Mouse (Mus musculus) ES-E14 (cell line): ENCODE data around the gene Elf1. TPM values are rescaled to one million over a fixed set of nuclear protein-coding genes. Genes with fewer than 3 reads are reported as not detected.
A peak's percentile ranks its signal among the peaks of the same experiment; 100 is the strongest.
"Not testable (repeated sequence)": the region's sequence is repeated elsewhere in the genome, so short reads cannot be mapped to it uniquely, and the experiment has no call there.

Experiments
- DNase-seq: peaks from one replicate; pipeline ENCODE4 v3.0.0-alpha.2; 2013; ENCODE audit warnings: low read depth, low spot score
- H3K27ac ChIP-seq: 2 replicates; pipeline ENCODE4 v1.5.1; 2012; ENCODE audit warnings: low read depth, mild to moderate bottlenecking, low read length, moderate library complexity, mixed read lengths; ENCODE audit not compliant: poor library complexity, insufficient read depth, severe bottlenecking
- H3K36me3 ChIP-seq: 2 replicates; pipeline ENCODE4 v1.6.1; 2012; ENCODE audit warnings: mild to moderate bottlenecking, low read length, moderate library complexity, mixed read lengths; ENCODE audit not compliant: control insufficient read depth, poor library complexity, insufficient read depth, severe bottlenecking
- H3K4me1 ChIP-seq, 2 experiments: fragments of 150-350 bp in 1 of 2; sonication (generic) in 1 of 2; 2 replicates each; pipeline ENCODE4 v1.6.1; 2012; ENCODE audit warnings: low read length in 2 of 2, mild to moderate bottlenecking in 1 of 2, mixed read lengths in 1 of 2; ENCODE audit not compliant: control insufficient read depth in 2 of 2, insufficient read depth in 2 of 2, poor library complexity in 1 of 2
- H3K4me3 ChIP-seq, 2 experiments: fragments of 150-350 bp in 1 of 2; sonication (generic) in 1 of 2; 2 replicates each; pipeline ENCODE4 v1.5.1; 2012; ENCODE audit warnings: low read length in 2 of 2, low read depth in 1 of 2, mild to moderate bottlenecking in 1 of 2, mixed read lengths in 1 of 2; ENCODE audit not compliant: insufficient read depth in 1 of 2, poor library complexity in 1 of 2, severe bottlenecking in 1 of 2
- H3K9ac ChIP-seq: 2 replicates; pipeline ENCODE4 v1.6.1; 2012; ENCODE audit warnings: low read depth, mild to moderate bottlenecking, low read length, mixed read lengths; ENCODE audit not compliant: poor library complexity, insufficient read depth, severe bottlenecking
- H3K9me3 ChIP-seq: fragments of 150-350 bp; sonication (generic); 2 replicates; pipeline ENCODE4 v1.6.1; 2012; ENCODE audit warnings: low read depth, mild to moderate bottlenecking, low read length; ENCODE audit not compliant: control insufficient read depth, insufficient read depth
- CHD2 ChIP-seq: IDR thresholded peaks from 2 replicates; pipeline ENCODE4 v1.6.1; 2014; ENCODE audit warnings: mild to moderate bottlenecking, low read depth, low read length, inconsistent platforms
- HCFC1 ChIP-seq: IDR thresholded peaks from 2 replicates; pipeline ENCODE4 v1.6.1; 2012; ENCODE audit warnings: low read length, inconsistent platforms, borderline replicate concordance; ENCODE audit not compliant: insufficient read depth
- MAFK ChIP-seq: IDR thresholded peaks from 2 replicates; pipeline ENCODE4 v1.6.1; 2014; ENCODE audit warnings: mild to moderate bottlenecking, low read depth, low read length, inconsistent platforms; ENCODE audit not compliant: insufficient read depth
- ZC3H11A ChIP-seq: IDR thresholded peaks from 2 replicates; pipeline ENCODE4 v1.6.1; 2012; ENCODE audit warnings: low read depth, mild to moderate bottlenecking, inconsistent platforms, low read length, borderline replicate concordance
- ZNF384 ChIP-seq: IDR thresholded peaks from 2 replicates; pipeline ENCODE4 v1.6.1; 2012; ENCODE audit warnings: low read depth, low read length, inconsistent platforms
- in situ Hi-C, 2 experiments: fragments of 600-800 bp; cut with MboI; formaldehyde crosslinking; loops; one replicate each; pipeline ENCODE4 v1.15.1; 2025; ENCODE audit warnings: low sequenced_read_pairs in 2 of 2, inconsistent platforms in 1 of 2; ENCODE audit not compliant: unreplicated experiment in 2 of 2
- total RNA-seq: library from RNA; depleted of rRNA; stranded (reverse); fragments of 300-350 nt; gene quantifications from 2 replicates; pipeline ENCODE4 v1.2.3, GENCODE M21; 2012

Gene Elf1
- total RNA-seq, 1 experiment, result 4.4 TPM

GRCm38 (mm10) chr14:79444601-79445000, 36.4 kb upstream of the Elf1 start:
- Histone ChIP-seq H3K4me3 (no peak overlapping the region), H3K27ac (no peak overlapping the region), H3K9ac (no peak overlapping the region), H3K4me1 (no peaks in the 10 kb centered on the region), H3K9me3 (no peaks in the 10 kb centered on the region), H3K36me3 (no peaks in the 10 kb centered on the region)
- in situ Hi-C loops, result no loop called here
- no peak for TF ChIP-seq HCFC1
- no peak for TF ChIP-seq ZC3H11A
- TF ChIP-seq ZNF384, result no peak
- no peak for TF ChIP-seq MAFK
- no peak for TF ChIP-seq CHD2
- no peak for DNase-seq

GRCm38 (mm10) chr14:79445055-79445620, 35.9 kb upstream of the Elf1 start:
- in situ Hi-C loops, result no loop called here
- no peak for TF ChIP-seq HCFC1
- no peak for TF ChIP-seq ZC3H11A
- TF ChIP-seq ZNF384, result no peak
- no peak for TF ChIP-seq CHD2
- TF ChIP-seq MAFK, result no peak
- Histone ChIP-seq H3K36me3 (no peaks in the 10 kb centered on the region), H3K4me1 (no peaks in the 10 kb centered on the region), H3K9me3 (no peaks in the 10 kb centered on the region), H3K4me3 (no peak overlapping the region), H3K9ac (no peak overlapping the region), H3K27ac (no peak overlapping the region)
- no peak for DNase-seq

GRCm38 (mm10) chr14:79451681-79452590, 29.1 kb upstream of the Elf1 start, which contains the start of gene Kbtbd6:
Kbtbd6 (plus strand) TSS chr14:79451835.
- H3K4me1 ChIP-seq, in situ Hi-C loops, H3K9me3 ChIP-seq, H3K36me3 ChIP-seq, H3K27ac ChIP-seq: not testable (repeated sequence)
- Histone ChIP-seq H3K9ac (peak within 1 kb of the TSS; percentile 83), H3K4me3 (peak within 1 kb of the TSS; percentile 45 to 72)
- peak; percentile 89 for DNase-seq
- TF ChIP-seq HCFC1, result peak; percentile 98

- in situ Hi-C loops, DNase-seq: not testable (repeated sequence)
Observed at GRCm38 (mm10) chr14:79452591-79452934, 28.4 kb upstream of the Elf1 start.

GRCm38 (mm10) chr14:79460401-79460800, 20.6 kb upstream of the Elf1 start:
- in situ Hi-C loops, result loop anchor here in 1 of 2 experiments (10.0 kb wide), 1 partner anchor 66 kb away; the partner anchor contains the start of genes Mtrf1 and Naa16
- TF ChIP-seq ZC3H11A, result no peak
- TF ChIP-seq HCFC1, result no peak
- no peak for TF ChIP-seq MAFK
- no peak for TF ChIP-seq ZNF384
- TF ChIP-seq CHD2, result no peak
- Histone ChIP-seq H3K4me3 (no peak overlapping the region), H3K4me1 (peaks cover 2% of the 10 kb centered on the region in 2 experiments; a peak in 2 of 4 replicates), H3K36me3 (peaks cover 2% of the 10 kb centered on the region), H3K27ac (no peak overlapping the region), H3K9me3 (no peaks in the 10 kb centered on the region), H3K9ac (no peak overlapping the region)
- DNase-seq, result no peak

More at GRCm38 (mm10) chr14:79452591-79452934, 28.4 kb upstream of the Elf1 start:
- not testable (repeated sequence) for H3K36me3 ChIP-seq, H3K9ac ChIP-seq, H3K27ac ChIP-seq, H3K4me1 ChIP-seq, H3K9me3 ChIP-seq
- H3K4me3 ChIP-seq, result peak overlapping the region in 1 of 2 experiments; percentile 46; a peak in 2 of 4 replicates
